Mouse (Mus musculus) C2C12 (cell line): ENCODE results near the gene Bmper.

Experiments used
- CEBPB ChIP-seq: IDR thresholded peaks from one replicate; pipeline ENCODE4 v1.6.1; 2011; ENCODE audit warnings: low read depth, mild to moderate bottlenecking, control low read depth, moderate library complexity
- CTCF ChIP-seq: IDR thresholded peaks from one replicate; pipeline ENCODE4 v1.5.1; 2011; ENCODE audit not compliant: control insufficient read depth, insufficient read depth, insufficient read length
- FOSL1 ChIP-seq: IDR thresholded peaks from one replicate; pipeline ENCODE4 v1.8.0; 2011; ENCODE audit warnings: mild to moderate bottlenecking, low read length; ENCODE audit not compliant: poor library complexity, insufficient read depth, severe bottlenecking
- MAX ChIP-seq: IDR thresholded peaks from one replicate; pipeline ENCODE4 v1.6.1; 2011; ENCODE audit warnings: mild to moderate bottlenecking, control low read depth
- MYOD1 ChIP-seq: IDR thresholded peaks from one replicate; pipeline ENCODE4 v1.6.1; 2011; ENCODE audit warnings: low read depth; ENCODE audit not compliant: control insufficient read depth, insufficient read length
- MYOG ChIP-seq: IDR thresholded peaks from one replicate; pipeline ENCODE4 v1.6.1; 2011; ENCODE audit not compliant: control insufficient read depth, insufficient read length; ENCODE audit errors: extremely low read depth
- USF1 ChIP-seq: IDR thresholded peaks from one replicate; pipeline ENCODE4 v1.6.1; 2011; ENCODE audit warnings: low read depth, mild to moderate bottlenecking, control low read depth, moderate library complexity

DNA sequence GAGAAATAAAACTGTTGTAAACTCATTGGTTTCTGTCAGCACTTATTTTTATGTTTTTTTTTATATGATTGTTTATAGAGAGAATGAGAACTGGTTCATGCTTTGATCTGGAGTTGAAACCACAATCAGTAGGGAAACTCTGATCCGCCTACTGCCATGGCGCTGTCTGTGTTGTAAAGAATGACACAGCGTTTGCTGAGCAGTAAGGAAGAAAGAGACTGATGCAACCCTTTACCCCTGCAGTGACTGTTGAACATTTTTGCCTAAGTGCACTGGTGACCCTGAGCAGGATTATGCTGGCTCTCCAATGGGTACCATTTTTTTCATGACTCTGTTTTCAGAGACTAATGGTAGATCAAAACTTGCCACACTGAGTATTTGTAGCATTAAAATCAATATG lies 234.3 kb downstream of the Bmper start:
- no peak for TF ChIP-seq CTCF
- TF ChIP-seq MYOG, result no peak
- TF ChIP-seq MAX, result no peak
- no peak for TF ChIP-seq USF1
- no peak for TF ChIP-seq MYOD1
- TF ChIP-seq CEBPB, result no peak
- TF ChIP-seq FOSL1, result no peak
